Mouse (Mus musculus) cerebellum, adult 2 months (tissue): ENCODE measurements around the gene Ltbp1.

Source experiments
- CTCF ChIP-seq: fragments of 200-500 bp; IDR thresholded peaks from 2 replicates; pipeline ENCODE4 v1.5.1; 2011; ENCODE audit warnings: low read depth, mild to moderate bottlenecking, control low read depth, low read length, moderate library complexity, borderline replicate concordance; ENCODE audit not compliant: insufficient read depth
- POLR2A ChIP-seq: fragments of 200-500 bp; IDR thresholded peaks from 2 replicates; pipeline ENCODE4 v1.6.1; 2011; ENCODE audit warnings: low read length, control low read depth, borderline replicate concordance; ENCODE audit not compliant: insufficient read depth

DNA sequence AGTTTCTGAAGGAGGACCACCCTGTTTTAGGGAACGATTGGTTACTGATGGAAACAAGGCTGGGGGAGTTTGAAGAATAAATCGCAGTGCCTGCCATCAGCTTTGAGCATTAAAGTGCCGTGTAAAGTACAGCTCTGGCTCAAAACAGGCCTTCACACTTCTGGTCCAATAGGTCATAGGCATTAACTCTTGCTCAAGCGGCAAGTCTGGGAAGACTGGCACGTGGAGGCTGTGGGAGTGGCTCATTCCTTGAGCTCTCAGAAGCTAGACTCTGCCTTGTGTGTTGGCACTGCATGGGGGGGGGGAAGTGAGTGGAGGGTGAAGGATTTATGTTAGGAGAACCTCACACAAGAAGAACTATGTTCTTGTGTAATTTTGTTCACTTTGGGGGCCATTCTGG is 363.2 kb downstream of the Ltbp1 start:
- TF ChIP-seq POLR2A: no peak
- no peak for TF ChIP-seq CTCF
